Mouse (Mus musculus) induced T-regulatory cell, adult 2 months (primary cell): ENCODE data around the gene Vmn1r126.
"Not testable (repeated sequence)": the region's sequence is repeated elsewhere in the genome, so short reads cannot be mapped to it uniquely, and the experiment has no call there.

Experiments
- DNase-seq: peaks from one replicate; pipeline ENCODE4 v3.0.0-alpha.2; 2012; ENCODE audit warnings: low read depth

Vmn1r126 gene

DNA sequence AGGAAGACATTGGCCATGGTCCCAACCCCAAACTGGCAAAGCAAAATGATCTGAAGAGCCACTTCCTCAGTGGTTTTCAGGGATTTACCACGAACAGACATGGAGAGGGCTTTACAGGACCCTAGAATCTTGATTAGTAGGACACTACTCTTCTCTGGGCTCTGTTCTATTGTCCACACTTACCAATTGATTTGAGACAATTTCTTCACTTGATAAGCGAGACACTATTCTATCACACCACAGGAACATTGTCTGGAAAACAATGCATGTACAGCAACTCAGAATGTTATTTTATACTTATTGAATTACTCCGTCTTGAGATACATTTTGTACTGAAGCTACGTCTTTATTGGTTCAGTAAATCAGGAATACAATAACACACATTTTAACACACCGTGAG is at the start of gene Vmn1r126:
Vmn1r126 (minus strand) TSS at position 101 of the 400 bp plus-strand sequence.
- DNase-seq = not testable (repeated sequence)

- not testable (repeated sequence) for DNase-seq
Observed at GRCm38 (mm10) chr7:21349073-21349472, 47.8 kb upstream of the Vmn1r126 start, which contains the start of gene Vmn1r128. Gene Vmn1r128 (plus strand): TSS chr7:21349373.

DNA sequence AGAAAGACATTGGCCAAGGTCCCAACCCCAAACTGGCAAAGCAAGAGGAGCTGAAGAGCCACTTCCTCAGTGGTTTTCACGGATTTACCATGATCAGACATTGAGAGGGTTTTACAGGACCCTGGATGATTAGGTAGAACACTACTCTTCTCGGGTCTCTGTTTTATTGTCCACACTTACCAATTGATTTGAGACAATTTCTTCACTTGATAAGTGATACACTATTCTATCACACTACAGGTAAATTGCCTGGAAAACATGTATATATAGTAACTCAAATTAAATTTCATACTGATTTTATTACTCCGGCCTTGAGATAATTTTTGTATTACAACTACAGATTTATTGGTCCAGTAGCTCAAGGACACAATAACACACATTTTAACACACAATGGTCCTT is 18.5 kb upstream of the Vmn1r126 start, which contains the start of gene Vmn1r127:
Vmn1r127 (minus strand) TSS at position 101 of the 400 bp plus-strand sequence.
- not testable (repeated sequence) for DNase-seq

- DNase-seq = not testable (repeated sequence)
Observed at GRCm38 (mm10) chr7:21271879-21272278, 29.4 kb downstream of the Vmn1r126 start, which contains the start of gene Vmn1r125. Gene Vmn1r125 (plus strand): TSS chr7:21272179.

DNA sequence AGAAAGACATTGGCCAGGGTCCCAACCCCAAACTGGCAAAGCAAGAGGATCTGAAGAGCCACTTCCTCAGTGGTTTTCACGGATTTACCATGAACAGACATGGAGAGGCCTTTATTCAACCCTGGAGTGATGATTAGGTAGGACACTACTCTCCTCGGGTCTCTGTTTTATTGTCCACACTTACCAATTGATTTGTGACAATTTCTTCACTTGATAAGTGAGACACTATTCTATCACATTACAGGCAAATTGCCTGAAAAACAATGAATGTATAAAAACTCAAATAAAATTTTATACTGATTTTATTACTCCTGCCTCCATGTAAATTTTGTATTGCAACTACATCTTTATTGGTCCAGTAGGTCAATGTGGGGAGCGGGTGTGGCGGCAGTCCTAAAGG is 40.8 kb downstream of the Vmn1r126 start, which contains the start of gene Vmn1r124:
Vmn1r124 (minus strand) TSS at position 101 of the 400 bp plus-strand sequence.
- not testable (repeated sequence) for DNase-seq
